Mouse (Mus musculus): ENCODE measurements around the gene Akr1c6.

DNA sequence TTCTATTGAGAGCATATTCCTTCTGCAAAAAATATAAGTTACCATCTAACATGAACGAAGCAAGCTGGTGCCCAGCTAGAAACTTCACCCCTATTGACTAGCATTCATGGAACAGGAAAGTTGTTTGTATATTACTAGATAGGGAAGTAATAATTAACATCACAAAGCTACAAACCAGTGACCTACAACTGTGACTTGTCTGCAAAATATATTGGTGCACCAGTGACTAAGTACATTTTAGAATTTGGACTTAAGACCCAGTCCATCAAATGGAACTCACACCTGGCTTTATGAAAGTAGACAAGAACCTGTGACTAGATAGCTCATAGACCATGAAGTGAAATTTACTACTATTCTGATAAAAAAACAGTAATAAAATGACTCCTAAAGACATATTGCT is 3.0 kb upstream of the Akr1c6 start:
- no peak for TF ChIP-seq JUND (conservative IDR thresholded peaks at IDR 0.05; ENCODE audit: low read depth, low read length)
- TF ChIP-seq ELF1 (IDR thresholded peaks at IDR 0.05; ENCODE audit: low read depth, low read length): no peak
- no peak for TF ChIP-seq TCF12 (IDR thresholded peaks at IDR 0.05; ENCODE audit: low read depth, low read length)
- no peak for TF ChIP-seq POLR2A (IDR thresholded peaks at IDR 0.05; ENCODE audit: low read depth, low read length)
- TF ChIP-seq CTCF (conservative IDR thresholded peaks at IDR 0.05 in 1 of 2, IDR thresholded peaks at IDR 0.05 in 1 of 2; ENCODE audit: low read depth in 2 of 2, low read length in 2 of 2): no peak
- TF ChIP-seq CHD1 (IDR thresholded peaks at IDR 0.05; ENCODE audit: low read depth, low read length): no peak
- no peak for TF ChIP-seq MXI1 (IDR thresholded peaks at IDR 0.05; ENCODE audit: low read depth, low read length)
- TF ChIP-seq TBP (conservative IDR thresholded peaks at IDR 0.05; ENCODE audit: low read depth, low read length): no peak
- TF ChIP-seq E2F4 (IDR thresholded peaks at IDR 0.05; ENCODE audit: insufficient replicate concordance, low read depth, low read length): no peak
- no peak for TF ChIP-seq ZC3H11A (IDR thresholded peaks at IDR 0.05; ENCODE audit: low read depth, low read length)
- no peak for TF ChIP-seq BHLHE40 (IDR thresholded peaks at IDR 0.05; ENCODE audit: low read depth, low read length)

Data from CH12.LX (cell line).